ENCODE assay signal across 9 mouse cellular contexts in the genomic region with DNA sequence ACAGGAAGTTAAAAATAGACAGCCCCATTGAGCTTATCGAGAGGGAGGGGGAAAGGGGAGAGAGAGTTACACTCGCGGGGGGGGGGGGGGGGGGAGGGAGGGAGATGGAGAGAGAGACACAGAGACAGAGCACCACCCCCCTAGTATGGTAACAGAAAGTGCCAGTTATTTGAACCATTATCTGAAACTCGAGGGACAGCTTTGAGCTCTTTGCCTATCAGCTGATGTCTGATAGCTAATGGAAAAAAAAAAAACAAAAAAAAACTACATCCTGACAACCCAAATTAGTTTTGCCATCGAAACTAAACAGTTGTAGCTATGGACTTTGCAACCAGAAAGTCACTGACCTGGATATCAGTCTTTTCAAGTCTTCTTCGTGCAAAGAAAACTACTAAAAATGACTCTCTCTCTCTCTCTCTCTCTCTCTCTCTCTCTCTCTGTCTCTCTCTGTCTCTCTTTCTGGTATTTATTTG. TPM values are rescaled to one million over a fixed set of nuclear protein-coding genes. Genes with fewer than 3 reads are reported as not detected.
DNase-seq lines count a peak whose midpoint lies in the region; ATAC-seq and TF ChIP-seq lines count a peak whose summit lies in the region.
"Had no signal": no experiment of that assay in that cellular context is flagged by ENCODE, and none has a peak within 500 bp of the region (broad histone marks: within the 10 kb centered on the region; RNA-seq: fewer than 3 reads in every experiment).

Gene Ccdc141, minus strand, starts transcription at position 4 of the 473 bp plus-strand sequence.

- peak within 1 kb of the TSS; percentile 61 for H3K9ac ChIP-seq in kidney, postnatal 0 days (ENCODE audit: low read depth, low read length)
- peak within 1 kb of the TSS; percentile 72 for H3K9ac ChIP-seq in limb, embryonic 13.5 days
- peak within 1 kb of the TSS; percentile 23; the same call in 1 of the 2 replicates for H3K9ac ChIP-seq in stomach, embryonic 15.5 days

- TF ChIP-seq CTCF in kidney, postnatal 0 days (IDR thresholded peaks at IDR 0.05; ENCODE audit: low read depth), result no peak

- H3K4me2 ChIP-seq in kidney, postnatal 0 days (ENCODE audit: low read length), result peak within 1 kb of the TSS; percentile 66
- peak within 1 kb of the TSS; percentile 88 for H3K4me2 ChIP-seq in limb, embryonic 13.5 days (replicated peaks)
- H3K4me2 ChIP-seq in stomach, embryonic 15.5 days, result peak within 1 kb of the TSS; percentile 74

- peaks cover 21% of the 10 kb centered on the region; the same call in 1 of the 2 replicates for H3K4me1 ChIP-seq in kidney, postnatal 0 days (replicated peaks; ENCODE audit: insufficient read depth, low read length)
- H3K4me1 ChIP-seq in embryonic facial prominence, embryonic 10.5 days, result peaks cover 50% of the 10 kb centered on the region
- peaks cover 34% of the 10 kb centered on the region for H3K4me1 ChIP-seq in limb, embryonic 13.5 days
- H3K4me1 ChIP-seq in stomach, embryonic 15.5 days, result peaks cover 17% of the 10 kb centered on the region

- intact Hi-C loops in heart, postnatal 10 days (cut with DNase I), result no loop called here

- no peaks in the 10 kb centered on the region for H3K36me3 ChIP-seq in kidney, postnatal 0 days (ENCODE audit: insufficient read depth, low read length)
- no peaks in the 10 kb centered on the region for H3K36me3 ChIP-seq in embryonic facial prominence, embryonic 10.5 days (replicated peaks)
- no peaks in the 10 kb centered on the region for H3K36me3 ChIP-seq in limb, embryonic 13.5 days
- H3K36me3 ChIP-seq in stomach, embryonic 15.5 days, result no peaks in the 10 kb centered on the region

- no peaks in the 10 kb centered on the region for H3K9me3 ChIP-seq in kidney, postnatal 0 days (replicated peaks; ENCODE audit: low read length)
- H3K9me3 ChIP-seq in embryonic facial prominence, embryonic 10.5 days, result no peaks in the 10 kb centered on the region
- no peaks in the 10 kb centered on the region for H3K9me3 ChIP-seq in limb, embryonic 13.5 days
- H3K9me3 ChIP-seq in stomach, embryonic 15.5 days, result no peaks in the 10 kb centered on the region

- peak within 1 kb of the TSS; percentile 47 for H3K4me3 ChIP-seq in kidney, postnatal 0 days (replicated peaks; ENCODE audit: low read depth, low read length)
- H3K4me3 ChIP-seq in embryonic facial prominence, embryonic 10.5 days, result peak within 1 kb of the TSS; percentile 60
- peak within 1 kb of the TSS; percentile 55 for H3K4me3 ChIP-seq in limb, embryonic 13.5 days
- peak within 1 kb of the TSS; percentile 49 for H3K4me3 ChIP-seq in stomach, embryonic 15.5 days (replicated peaks)

- H3K27me3 ChIP-seq in kidney, postnatal 0 days (ENCODE audit: insufficient read depth, low read length), result no peaks in the 10 kb centered on the region
- no peaks in the 10 kb centered on the region; the same call in 1 of the 2 replicates for H3K27me3 ChIP-seq in embryonic facial prominence, embryonic 10.5 days (replicated peaks; ENCODE audit: low read depth, poor library complexity, severe bottlenecking)
- H3K27me3 ChIP-seq in limb, embryonic 13.5 days, result no peaks in the 10 kb centered on the region; the same call in 1 of the 2 replicates
- H3K27me3 ChIP-seq in stomach, embryonic 15.5 days (replicated peaks), result no peaks in the 10 kb centered on the region

- H3K27ac ChIP-seq in kidney, postnatal 0 days, result peak within 1 kb of the TSS; percentile 85
- H3K27ac ChIP-seq in embryonic facial prominence, embryonic 10.5 days (replicated peaks), result peak within 1 kb of the TSS; percentile 83
- peak within 1 kb of the TSS; percentile 39; the same call in 1 of the 2 replicates for H3K27ac ChIP-seq in limb, embryonic 13.5 days
- H3K27ac ChIP-seq in stomach, embryonic 15.5 days, result peak within 1 kb of the TSS; percentile 76

- WGBS in kidney, postnatal 0 days, result 9% methylated on average over 6 of the region's 6 CpGs
- WGBS in embryonic facial prominence, embryonic 10.5 days, result 10% methylated on average over 5 of the region's 6 CpGs
- 8% methylated on average over 4 of the region's 6 CpGs for WGBS in limb, embryonic 13.5 days
- 2% methylated on average over 5 of the region's 6 CpGs for WGBS in stomach, embryonic 15.5 days

- ATAC-seq in kidney, postnatal 0 days (replicated peaks; ENCODE audit: low FRiP score, low read depth), result no peak
- no peak for ATAC-seq in limb, embryonic 13.5 days (ENCODE audit: low FRiP score, low read depth)
- ATAC-seq in stomach, embryonic 15.5 days (ENCODE audit: insufficient read depth, low FRiP score, low read depth), result no peak

- peak; percentile 73 for DNase-seq in kidney, postnatal 0 days (ENCODE audit: low spot score)
- DNase-seq in kidney, adult 8-10 months, result no peak
- no peak for DNase-seq in embryonic facial prominence, embryonic 10.5 days (ENCODE audit: low spot score)
- DNase-seq in heart, postnatal 10 days, result no peak
- no peak for DNase-seq in adrenal gland, postnatal 36 days
- DNase-seq in kidney, postnatal 4 days, result no peak

RNA-seq across cellular contexts. Expression of gene Ccdc141, which starts in this region (rescaled TPM):
- polyA plus RNA-seq in kidney, postnatal 0 days (2015; fragmentation: Nextera tagmentation; extraction: Ambion mirVana), result 12.7 and 12.9 TPM in 2 replicates
- 4.8 and 6.5 TPM in 2 replicates for polyA plus RNA-seq in embryonic facial prominence, embryonic 10.5 days (2016; fragmentation: Nextera tagmentation; extraction: Ambion mirVana)
- total RNA-seq in heart, postnatal 10 days (2021), result 100 to 1,000 TPM; 185 to 219 TPM
- polyA plus RNA-seq in limb, embryonic 13.5 days (2015; fragmentation: Nextera tagmentation; extraction: Ambion mirVana), result 18.4 and 19.7 TPM in 2 replicates
- polyA plus RNA-seq in stomach, embryonic 15.5 days (2015; fragmentation: Nextera tagmentation; extraction: Ambion mirVana), result 8.5 and 9.6 TPM in 2 replicates
- total RNA-seq in adrenal gland, postnatal 36 days (2021), result 1 to 10 TPM; 6.2 to 7.6 TPM
- total RNA-seq: neutrophil, adult 5-6 weeks had no signal

Comparison
In these comparisons a context has a peak if more than half of its experiments do, and no peak if none do; other contexts are left out.
1. RNA of gene Ccdc141 (total RNA-seq): 185 to 219 TPM in heart, postnatal 10 days; 6.2 to 7.6 TPM in adrenal gland, postnatal 36 days; every median in the first group is over 10 times any median in the second.
2. Peak in every context shown above with its lines, with median percentiles within 50 percentile points of each other: H3K27ac ChIP-seq, H3K4me2 ChIP-seq, H3K4me3 ChIP-seq and H3K9ac ChIP-seq.